Mouse (Mus musculus) liver, embryonic 13.5 days (tissue): ENCODE measurements around the gene Speer4b. TPM values are rescaled to one million over a fixed set of nuclear protein-coding genes. Genes with fewer than 3 reads are reported as not detected.

ENCODE experiments used
- ATAC-seq: fragments of 200-750 bp; cut with Nextera tagmentation; 2 replicates; pipeline ENCODE4 v1.8.0; 2017; ENCODE audit warnings: low read depth, mild to moderate bottlenecking, moderate number of reproducible peaks, moderate library complexity
- DNase-seq: peaks from one replicate; pipeline ENCODE4 v3.0.0; 2022
- H3K27ac ChIP-seq: fragments of 300-500 bp; sonication (generic); 2 replicates; pipeline ENCODE4 v1.5.1; 2015; ENCODE audit warnings: moderate library complexity, mild to moderate bottlenecking, inconsistent platforms
- H3K27me3 ChIP-seq: fragments of 300-500 bp; sonication (generic); 2 replicates; pipeline ENCODE4 v1.6.1; 2015; ENCODE audit warnings: mild to moderate bottlenecking, inconsistent platforms
- H3K36me3 ChIP-seq: fragments of 300-500 bp; sonication (generic); 2 replicates; pipeline ENCODE4 v1.6.1; 2015; ENCODE audit warnings: mild to moderate bottlenecking, inconsistent platforms
- H3K4me1 ChIP-seq: fragments of 300-500 bp; sonication (generic); replicated peaks from 2 replicates; pipeline ENCODE4 v1.6.1; 2015; ENCODE audit warnings: inconsistent platforms
- H3K4me2 ChIP-seq: fragments of 300-500 bp; sonication (generic); 2 replicates; pipeline ENCODE4 v1.6.1; 2015; ENCODE audit warnings: inconsistent platforms, mild to moderate bottlenecking, moderate library complexity
- H3K4me3 ChIP-seq: fragments of 300-500 bp; sonication (generic); replicated peaks from 2 replicates; pipeline ENCODE4 v1.5.1; 2015; ENCODE audit warnings: mild to moderate bottlenecking, inconsistent platforms
- H3K9ac ChIP-seq: fragments of 300-500 bp; sonication (generic); 2 replicates; pipeline ENCODE4 v1.6.1; 2015; ENCODE audit warnings: mild to moderate bottlenecking, inconsistent platforms
- H3K9me3 ChIP-seq: fragments of 300-500 bp; sonication (generic); replicated peaks from 2 replicates; pipeline ENCODE4 v1.6.1; 2016; ENCODE audit warnings: inconsistent platforms
- WGBS: fragments of 180-500 bp; shearing (Covaris S2); methylation state at CpG from one replicate; pipeline ENCODE4 v1.1.7; 2015; ENCODE audit not compliant: insufficient replicate concordance; 5-methylcytosine and 5-hydroxymethylcytosine counted together
- polyA plus RNA-seq: library from polyadenylated mRNA; unstranded; fragments of >200 nt; fragmentation: Nextera tagmentation; extraction: Ambion mirVana; gene quantifications from 2 replicates; pipeline ENCODE4 v1.2.1, GENCODE M21; 2015

Gene Speer4b
- polyA plus RNA-seq, 1 experiment from 2014 or later, result not detected

DNA sequence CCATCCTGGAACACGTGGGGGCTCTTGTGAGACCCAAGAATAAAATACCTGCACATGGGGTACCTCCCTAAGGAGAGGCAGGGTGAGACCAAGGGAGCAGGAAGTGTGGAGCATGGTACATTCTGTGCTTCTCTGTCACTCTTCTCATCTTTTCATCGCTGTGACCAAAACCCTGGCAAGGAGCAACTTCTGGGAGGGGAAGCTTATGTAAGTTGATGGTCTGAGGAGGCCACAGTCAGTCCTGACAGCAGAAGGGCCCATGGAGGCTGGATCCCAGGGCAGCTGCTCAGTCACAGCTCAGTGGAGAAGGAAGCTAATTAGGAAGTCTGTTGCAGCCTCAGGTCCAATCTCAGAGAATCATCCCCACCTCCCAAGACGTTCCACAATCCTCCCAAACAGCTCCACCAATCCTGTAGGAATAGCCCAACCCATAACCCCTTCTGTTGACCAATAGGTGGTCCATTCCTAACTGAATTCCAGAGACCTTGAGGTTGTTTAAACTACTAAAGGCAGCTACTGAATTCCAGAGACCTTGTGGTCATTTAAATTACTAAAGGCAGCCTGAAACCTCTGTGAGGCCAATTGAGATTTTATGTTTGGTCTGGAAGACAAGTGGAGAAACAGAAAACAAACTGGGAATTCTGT, 47.9 kb downstream of the Speer4b start:
- Histone ChIP-seq H3K9ac (no peak overlapping the region), H3K4me2 (no peak overlapping the region), H3K27ac (no peak overlapping the region), H3K9me3 (no peaks in the 10 kb centered on the region), H3K4me3 (no peak overlapping the region), H3K36me3 (no peaks in the 10 kb centered on the region), H3K4me1 (no peaks in the 10 kb centered on the region), H3K27me3 (no peaks in the 10 kb centered on the region)
- DNase-seq, result no peak
- 24% methylated on average over 3 of the region's 3 CpGs for WGBS
- no peak for ATAC-seq
